Mouse (Mus musculus): Measurements from ENCODE around the gene Abhd5.

DNA sequence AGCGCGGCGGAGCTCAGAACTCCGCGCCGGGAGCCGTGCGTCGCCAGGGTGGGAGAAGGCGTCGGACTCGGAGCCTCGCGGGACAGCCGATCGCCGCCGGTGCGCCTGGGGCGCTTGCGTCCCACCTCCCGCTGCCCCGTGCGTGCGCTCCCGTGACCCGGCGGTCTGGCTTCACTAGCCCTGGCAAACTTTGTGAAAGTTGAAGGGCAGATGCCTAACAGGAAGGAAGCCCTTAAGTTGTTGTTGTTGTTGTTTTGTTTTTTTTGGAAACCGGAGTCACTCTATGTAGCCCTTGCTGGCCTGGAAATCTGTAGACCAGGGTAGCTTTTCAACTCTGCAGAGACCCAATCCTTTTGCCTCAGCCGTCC, 601 bp downstream of the Abhd5 start:
- TF ChIP-seq CTCF (IDR thresholded peaks at IDR 0.05; ENCODE audit: borderline replicate concordance, insufficient read depth, low read depth, low read length), result no peak
- no peak for TF ChIP-seq POLR2A (IDR thresholded peaks at IDR 0.05; ENCODE audit: borderline replicate concordance, insufficient read depth, low read length)

Data from cerebellum, adult 2 months (tissue).